Mouse (Mus musculus) fibroblast of lung, adult 2 months (primary cell): ENCODE measurements at regions not wholly inside any gene's neighbourhood (a gene's known extent, or its start where the extent isn't known, plus 50 kb on each side); places are given as distances from the start of the nearest gene placed in this dataset.

Experiments used
- DNase-seq: peaks from one replicate; pipeline ENCODE4 v3.0.0-alpha.2; 2011; ENCODE audit warnings: low read depth

- DNase-seq = no peak
Measured at GRCm38 (mm10) chr11:22692281-22692857, 168.4 kb downstream of the B3gnt2 start.

GRCm38 (mm10) chr11:22692941-22693341, 167.8 kb downstream of the B3gnt2 start:
- no peak for DNase-seq

- DNase-seq = no peak
Measured at GRCm38 (mm10) chr11:22693376-22693775, 167.4 kb downstream of the B3gnt2 start.

- no peak for DNase-seq
Measured at GRCm38 (mm10) chr11:22693984-22694383, 166.8 kb downstream of the B3gnt2 start.

- no peak for DNase-seq
Measured at GRCm38 (mm10) chr11:22694829-22695228, 165.9 kb downstream of the B3gnt2 start.

GRCm38 (mm10) chr11:22695237-22695636, 165.5 kb downstream of the B3gnt2 start:
- DNase-seq = no peak

- no peak for DNase-seq
Measured at GRCm38 (mm10) chr11:22698057-22698941, 162.5 kb downstream of the B3gnt2 start.

- DNase-seq = no peak
Measured at GRCm38 (mm10) chr11:22706082-22706481, 154.7 kb downstream of the B3gnt2 start.
